Mouse (Mus musculus) colon, adult 2 months (tissue): ENCODE measurements around the gene Hfe2. TPM values are rescaled to one million over a fixed set of nuclear protein-coding genes. Genes with fewer than 3 reads are reported as not detected.

Source experiments
- polyA plus RNA-seq: library from polyadenylated mRNA; depleted of rRNA; stranded (reverse); fragments of >200 nt; gene quantifications from 2 replicates; pipeline ENCODE4 v1.2.3, GENCODE M21; 2012; rRNA removed

Gene Hfe2
- polyA plus RNA-seq, result 0.07 TPM in 1 of 2 replicates, not detected in the other

GRCm38 (mm10) chr3:96524914-96525313, at the start of gene Hfe2:
Gene Hfe2 (plus strand): TSS chr3:96525172.

DNA sequence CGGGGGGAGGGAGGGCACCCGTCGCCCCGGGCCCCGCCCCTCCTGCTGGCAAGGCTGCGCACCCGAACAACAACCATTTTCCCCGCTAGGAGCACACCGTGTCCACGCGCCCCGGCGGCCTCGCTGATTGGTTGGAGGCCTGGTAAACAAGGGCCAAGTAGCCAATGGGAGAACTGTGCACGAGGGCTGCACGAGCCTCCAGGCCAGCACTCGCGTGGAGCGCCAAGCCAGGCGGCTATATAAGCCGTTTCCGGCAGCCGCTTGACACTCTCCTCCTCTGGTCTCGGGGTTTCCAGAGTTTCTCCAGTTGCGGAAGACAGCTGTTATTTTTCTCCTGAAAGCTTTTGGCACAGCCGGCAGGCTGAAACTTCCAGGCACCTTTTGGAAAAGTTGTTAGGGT, 32.7 kb downstream of the Hfe2 start, which contains the start of gene Txnip:
TSS of gene Txnip (plus strand) at position 264 of the 400 bp plus-strand sequence.

GRCm38 (mm10) chr3:96576690-96577541, 51.9 kb downstream of the Hfe2 start, which contains the start of gene Gm16253:
Gene Gm16253 (plus strand): TSS chr3:96576984.

Other genes starting within 250 kb of the Hfe2 start
- gene Fcgr1, start 231.2 kb upstream of the Hfe2 start, polyA plus RNA-seq, result 1.2 and 1.6 TPM in 2 replicates
- 0.10 and 0.34 TPM in 2 replicates for gene BC107364, start 72.9 kb upstream of the Hfe2 start, polyA plus RNA-seq
- 769 and 795 TPM in 2 replicates for gene Txnip, start 32.8 kb downstream of the Hfe2 start, polyA plus RNA-seq
- gene Gm16253, start 51.8 kb downstream of the Hfe2 start, polyA plus RNA-seq, result not detected in 2 replicates
- gene Polr3gl, start 69.0 kb downstream of the Hfe2 start, polyA plus RNA-seq, result 9.1 and 11.7 TPM in 2 replicates
- 1.2 and 1.3 TPM in 2 replicates for gene Ankrd34a, start 71.5 kb downstream of the Hfe2 start, polyA plus RNA-seq
- 7.5 and 10.4 TPM in 2 replicates for gene Lix1l, start 76.0 kb downstream of the Hfe2 start, polyA plus RNA-seq
- gene Rbm8a, start 104.8 kb downstream of the Hfe2 start, polyA plus RNA-seq, result 2.7 and 4.0 TPM in 2 replicates
- 18.8 and 27.0 TPM in 2 replicates for gene Pex11b, start 110.2 kb downstream of the Hfe2 start, polyA plus RNA-seq
- 0.05 TPM in 1 of 2 replicates, not detected in the other for gene Gm42957, start 110.3 kb downstream of the Hfe2 start, polyA plus RNA-seq
- 1.1 TPM in 2 replicates for gene Itga10, start 120.4 kb downstream of the Hfe2 start, polyA plus RNA-seq
- gene Ankrd35, start 145.0 kb downstream of the Hfe2 start, polyA plus RNA-seq, result 1.4 and 1.9 TPM in 2 replicates
- gene Pias3, start 171.2 kb downstream of the Hfe2 start, polyA plus RNA-seq, result 30.6 and 41.0 TPM in 2 replicates
- gene Nudt17, start 183.4 kb downstream of the Hfe2 start, polyA plus RNA-seq, result 3.1 and 4.0 TPM in 2 replicates
- gene Polr3c, start 202.5 kb downstream of the Hfe2 start, polyA plus RNA-seq, result 28.4 and 31.5 TPM in 2 replicates
- gene Rnf115, start 202.5 kb downstream of the Hfe2 start, polyA plus RNA-seq, result 12.9 and 14.1 TPM in 2 replicates